Mouse (Mus musculus) spleen, adult 2 months (tissue): ENCODE measurements around the gene Catsper4.

ENCODE experiments used
- CTCF ChIP-seq: fragments of 200-500 bp; IDR thresholded peaks from 2 replicates; pipeline ENCODE4 v1.5.1; 2011; ENCODE audit warnings: mild to moderate bottlenecking, inconsistent platforms; ENCODE audit not compliant: insufficient read depth, insufficient read length, insufficient replicate concordance; ENCODE audit errors: extremely low read depth
- POLR2A ChIP-seq: fragments of 200-500 bp; IDR thresholded peaks from 2 replicates; pipeline ENCODE4 v1.6.1; 2011; ENCODE audit warnings: low read depth, low read length, inconsistent platforms

DNA sequence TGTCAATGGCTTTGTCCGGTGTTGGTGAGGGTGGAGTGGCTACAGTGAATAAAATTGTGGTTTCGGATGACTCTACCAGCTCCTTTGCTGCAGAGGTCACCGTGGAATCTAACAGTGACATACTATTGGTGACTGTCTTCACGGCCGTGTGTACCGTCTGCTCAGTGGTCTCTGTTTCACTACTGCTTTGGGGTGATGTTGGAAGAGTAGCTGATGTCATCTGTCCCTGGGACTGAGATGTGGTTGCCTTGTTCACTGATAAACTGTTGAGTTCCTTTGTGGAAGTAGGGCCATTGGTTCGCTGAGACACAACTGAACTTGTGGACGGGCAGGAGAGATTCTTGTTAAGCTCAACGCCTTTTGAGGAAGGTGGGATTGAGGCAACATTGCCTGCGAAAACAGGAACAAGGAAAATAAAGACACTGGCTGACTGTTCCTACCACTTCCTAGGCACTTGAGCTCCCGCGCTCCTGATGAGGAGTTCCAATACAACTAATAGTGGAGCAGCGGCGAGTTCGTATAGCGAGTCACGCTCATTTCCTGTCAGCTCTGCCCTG lies 23.8 kb downstream of the Catsper4 start:
- TF ChIP-seq CTCF (no peak), POLR2A (no peak)
